Mouse (Mus musculus) adrenal gland, postnatal 10 days (tissue): ENCODE measurements around the gene Olfr1265. TPM values are rescaled to one million over a fixed set of nuclear protein-coding genes. Genes with fewer than 3 reads are reported as not detected.

Experiments used
- DNase-seq: peaks from one replicate; pipeline ENCODE4 v3.0.0; 2021; ENCODE audit warnings: mixed read lengths
- long read RNA-seq, 2 experiments: library from polyadenylated mRNA; stranded (forward); transcript quantifications; one replicate each; pipeline ENCODE4 v2.0.0; 2021
- total RNA-seq, 2 experiments: library from RNA; stranded (reverse); gene quantifications; 2 replicates each; pipeline ENCODE4 v1.2.3; 2021

Olfr1265 gene
- total RNA-seq = not detected
- long read RNA-seq, experiment 1 = 0 reads
- long read RNA-seq, experiment 2 = 0 reads

GRCm38 (mm10) chr2:90035037-90035436, at the start of gene Olfr1265:
Olfr1265 (plus strand) TSS chr2:90035337.
- DNase-seq = no peak

DNA sequence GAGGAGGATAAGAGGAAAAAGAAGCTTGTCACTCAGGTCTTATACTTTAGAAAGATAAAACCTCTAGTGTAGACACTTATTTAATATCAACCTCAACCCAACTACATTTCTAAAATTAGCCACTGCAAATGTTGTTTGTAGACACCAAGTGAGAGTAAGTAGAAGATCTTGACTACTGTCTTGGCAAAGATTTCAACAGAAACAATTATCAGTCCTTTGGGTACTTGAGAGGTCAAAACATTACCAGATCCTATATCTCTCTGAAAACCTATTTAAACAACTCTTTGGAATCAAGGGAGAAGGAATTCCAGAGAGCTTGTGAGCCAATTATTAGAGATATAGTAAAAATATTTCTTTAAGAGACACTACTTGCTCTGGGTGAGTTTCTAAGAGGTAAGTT, 44.2 kb upstream of the Olfr1265 start, which contains the start of gene Olfr1261:
Gene Olfr1261, plus strand, starts transcription at position 301 of the 400 bp plus-strand sequence.
- DNase-seq = no peak

DNA sequence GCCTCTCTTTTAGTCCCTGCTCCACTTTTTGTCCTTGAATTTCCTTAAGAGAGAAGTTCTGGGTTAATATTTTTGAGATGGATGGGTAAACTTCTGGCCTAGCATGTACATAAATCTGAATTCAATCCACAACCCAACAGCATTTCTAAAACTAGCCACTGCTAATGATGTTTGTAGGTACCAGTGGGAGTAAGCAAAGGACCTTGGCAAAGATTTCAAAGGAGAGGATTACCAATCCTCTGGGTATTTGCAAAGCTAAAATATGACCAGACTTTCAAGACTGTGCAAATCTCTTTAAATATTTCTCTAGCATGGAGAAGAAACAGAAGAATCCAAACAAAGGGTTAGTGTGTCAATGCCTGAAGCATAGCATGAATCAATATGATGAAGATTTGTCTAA, 35.3 kb upstream of the Olfr1265 start, which contains the start of gene Olfr1262:
Gene Olfr1262, plus strand, starts transcription at position 301 of the 400 bp plus-strand sequence.
- DNase-seq = no peak

GRCm38 (mm10) chr2:90011831-90012230, 23.3 kb upstream of the Olfr1265 start, which contains the start of gene Olfr1263:
Olfr1263 (plus strand) TSS chr2:90012131.
- DNase-seq = no peak

- no peak for DNase-seq
These were observed 9.7 kb upstream of the Olfr1265 start, which contains the start of gene Olfr1264 for GRCm38 (mm10) chr2:90025477-90025876. Olfr1264 (minus strand) TSS chr2:90025577.

DNA sequence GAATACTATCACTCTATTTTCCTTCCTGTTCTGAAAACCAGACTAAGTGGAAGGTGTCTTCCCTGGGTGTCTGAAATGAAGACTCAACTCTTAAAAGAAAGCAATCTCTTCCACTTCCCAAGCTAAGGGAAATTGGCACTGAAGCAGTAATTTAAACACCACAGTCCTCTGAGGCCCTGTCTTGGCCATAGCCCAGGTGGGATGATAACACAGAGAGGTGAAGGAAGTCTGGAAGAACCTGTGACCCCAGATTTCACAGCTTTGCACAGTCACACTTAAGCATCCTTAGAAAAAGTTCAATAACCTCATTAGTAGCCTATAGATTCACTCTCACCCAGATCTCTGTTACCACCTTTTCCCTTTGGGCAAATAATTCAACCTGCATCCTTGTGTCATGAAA, 28.4 kb downstream of the Olfr1265 start, which contains the start of gene Olfr140:
Gene Olfr140, minus strand, starts transcription at position 101 of the 400 bp plus-strand sequence.
- DNase-seq = no peak

DNA sequence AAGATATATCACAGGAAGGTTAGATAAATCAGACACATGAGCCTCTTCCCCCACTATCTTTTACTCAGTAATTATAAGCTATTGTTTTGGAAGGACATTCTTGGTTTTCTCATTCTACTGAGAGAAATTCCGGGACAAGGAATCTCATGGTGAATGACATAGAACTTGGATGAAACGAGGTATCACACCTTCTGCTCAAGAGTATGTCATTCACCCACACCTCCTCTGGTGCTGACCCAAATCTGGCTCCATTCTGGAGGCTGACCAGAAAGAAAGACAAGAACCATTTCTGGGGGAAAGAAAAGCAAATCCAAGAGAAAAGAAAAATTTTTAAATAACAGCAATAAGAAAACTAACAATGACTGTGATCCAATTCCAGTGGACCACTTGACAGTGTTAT, 34.9 kb downstream of the Olfr1265 start:
- no peak for DNase-seq

Other genes with a start within 250 kb of the Olfr1265 start
- not detected for gene Olfr1254, start 241.7 kb upstream of the Olfr1265 start, total RNA-seq
- not detected for gene Olfr1255, start 223.3 kb upstream of the Olfr1265 start, total RNA-seq
- gene Olfr1256, start 193.8 kb upstream of the Olfr1265 start, total RNA-seq = not detected
- gene Olfr48, start 187.1 kb upstream of the Olfr1265 start, total RNA-seq = not detected
- not detected for gene Olfr1257, start 156.9 kb upstream of the Olfr1265 start, total RNA-seq
- gene Olfr1258, start 108.0 kb upstream of the Olfr1265 start, total RNA-seq = not detected
- gene Olfr1259, start 86.7 kb upstream of the Olfr1265 start, total RNA-seq = not detected
- not detected for gene Olfr1260, start 61.0 kb upstream of the Olfr1265 start, total RNA-seq
- not detected for gene Olfr1261, start 44.1 kb upstream of the Olfr1265 start, total RNA-seq
- gene Olfr1262, start 35.2 kb upstream of the Olfr1265 start, total RNA-seq = not detected
- not detected for gene Olfr1263, start 23.2 kb upstream of the Olfr1265 start, total RNA-seq
- gene Olfr1264, start 9.8 kb upstream of the Olfr1265 start, total RNA-seq = not detected
- gene Olfr140, start 28.3 kb downstream of the Olfr1265 start, total RNA-seq = not detected
- gene Olfr1269, start 86.1 kb downstream of the Olfr1265 start, total RNA-seq = not detected
- gene Olfr32, start 107.0 kb downstream of the Olfr1265 start, total RNA-seq = not detected
- gene Olfr1270, start 117.8 kb downstream of the Olfr1265 start, total RNA-seq = not detected
- not detected for gene Olfr1506, start 189.2 kb downstream of the Olfr1265 start, total RNA-seq
- gene Olfr142, start 222.3 kb downstream of the Olfr1265 start, total RNA-seq = not detected
- not detected for gene Olfr1271, start 235.7 kb downstream of the Olfr1265 start, total RNA-seq